Mouse (Mus musculus) neural tube, embryonic 10.5 days (tissue): ENCODE measurements around the gene Celf2.
"Not testable (repeated sequence)": the region's sequence is repeated elsewhere in the genome, so short reads cannot be mapped to it uniquely, and the experiment has no call there.

Experiments used
- DNase-seq: peaks from one replicate; pipeline ENCODE4 v3.0.0-alpha.2; 2017; ENCODE audit warnings: low spot score; ENCODE audit errors: extremely low spot score

The Celf2 gene

GRCm38 (mm10) chr2:7509463-7509862 lies at the start of gene Celf2:
TSS of gene Celf2 (minus strand) at chr2:7509563.
- not testable (repeated sequence) for DNase-seq

GRCm38 (mm10) chr2:7555144-7555892 lies 46.0 kb upstream of the Celf2 start:
- DNase-seq = no peak

- DNase-seq = no peak
These were observed 45.2 kb upstream of the Celf2 start for GRCm38 (mm10) chr2:7554601-7555000.

GRCm38 (mm10) chr2:7552887-7553286 lies 43.5 kb upstream of the Celf2 start:
- DNase-seq = no peak

GRCm38 (mm10) chr2:7548886-7549285 lies 39.5 kb upstream of the Celf2 start:
- no peak for DNase-seq

- no peak for DNase-seq
These were observed 25.3 kb upstream of the Celf2 start for GRCm38 (mm10) chr2:7534615-7535204.

- DNase-seq = no peak
These were observed 24.8 kb upstream of the Celf2 start for GRCm38 (mm10) chr2:7534195-7534594.

- DNase-seq = no peak
These were observed 22.0 kb upstream of the Celf2 start for GRCm38 (mm10) chr2:7531185-7531960.

GRCm38 (mm10) chr2:7530461-7531184 lies 21.3 kb upstream of the Celf2 start:
- no peak for DNase-seq

- DNase-seq = no peak
These were observed 20.3 kb upstream of the Celf2 start for GRCm38 (mm10) chr2:7529637-7530036.

- DNase-seq = no peak
These were observed 17.3 kb upstream of the Celf2 start for GRCm38 (mm10) chr2:7526696-7527095.

GRCm38 (mm10) chr2:7519473-7519872 lies 10.1 kb upstream of the Celf2 start:
- DNase-seq = no peak

GRCm38 (mm10) chr2:7493420-7493819 lies 15.9 kb downstream of the Celf2 start:
- DNase-seq = no peak

GRCm38 (mm10) chr2:7484974-7485373 lies 24.4 kb downstream of the Celf2 start:
- DNase-seq = no peak

- no peak for DNase-seq
These were observed 27.3 kb downstream of the Celf2 start for GRCm38 (mm10) chr2:7482062-7482461.

- DNase-seq = no peak
These were observed 48.9 kb downstream of the Celf2 start for GRCm38 (mm10) chr2:7460329-7461056.

- no peak for DNase-seq
These were observed 70.6 kb downstream of the Celf2 start for GRCm38 (mm10) chr2:7438721-7439282.

GRCm38 (mm10) chr2:7426481-7426880 lies 82.9 kb downstream of the Celf2 start:
- DNase-seq = no peak

- DNase-seq = no peak
These were observed 108.8 kb downstream of the Celf2 start for GRCm38 (mm10) chr2:7400530-7400929.

- no peak for DNase-seq
These were observed 113.4 kb downstream of the Celf2 start for GRCm38 (mm10) chr2:7395935-7396334.

GRCm38 (mm10) chr2:7395473-7395872 lies 113.9 kb downstream of the Celf2 start:
- DNase-seq = no peak
